Mouse (Mus musculus) liver, postnatal 0 days (tissue): ENCODE results near the gene Hoxa5. TPM values are rescaled to one million over a fixed set of nuclear protein-coding genes. Genes with fewer than 3 reads are reported as not detected.

Experiments
- ATAC-seq: fragments of 200-750 bp; cut with Nextera tagmentation; 2 replicates; pipeline ENCODE4 v1.8.0; 2017; ENCODE audit warnings: mild to moderate bottlenecking, moderate library complexity
- DNase-seq: peaks from one replicate; pipeline ENCODE4 v3.0.0-alpha.2; 2016
- H3K27ac ChIP-seq: fragments of 300-500 bp; sonication (generic); 2 replicates; pipeline ENCODE4 v1.5.1; 2014; ENCODE audit warnings: antibody characterized with exemption, moderate library complexity, mild to moderate bottlenecking, low read depth
- H3K27me3 ChIP-seq: fragments of 300-500 bp; sonication (generic); 2 replicates; pipeline ENCODE4 v1.6.1; 2014; ENCODE audit warnings: low read length, control low read depth, mixed read lengths; ENCODE audit not compliant: insufficient read depth
- H3K36me3 ChIP-seq: fragments of 300-500 bp; sonication (generic); replicated peaks from 2 replicates; pipeline ENCODE4 v1.6.1; 2014; ENCODE audit warnings: mild to moderate bottlenecking, control low read depth, low read length, moderate library complexity, mixed read lengths; ENCODE audit not compliant: insufficient read depth
- H3K4me1 ChIP-seq: fragments of 300-500 bp; sonication (generic); 2 replicates; pipeline ENCODE4 v1.6.1; 2014; ENCODE audit warnings: antibody characterized with exemption, mild to moderate bottlenecking, control low read depth; ENCODE audit not compliant: insufficient read depth
- H3K4me2 ChIP-seq: fragments of 300-500 bp; sonication (generic); 2 replicates; pipeline ENCODE4 v1.6.1; 2014; ENCODE audit warnings: low read depth, mild to moderate bottlenecking, low read length, moderate library complexity, mixed read lengths
- H3K4me3 ChIP-seq: fragments of 300-500 bp; sonication (generic); 2 replicates; pipeline ENCODE4 v1.5.1; 2014; ENCODE audit warnings: low read depth, low read length
- H3K9ac ChIP-seq: fragments of 300-500 bp; sonication (generic); replicated peaks from 2 replicates; pipeline ENCODE4 v1.6.1; 2014; ENCODE audit warnings: mild to moderate bottlenecking, moderate library complexity
- H3K9me3 ChIP-seq: fragments of 300-500 bp; sonication (generic); 2 replicates; pipeline ENCODE4 v1.6.1; 2016; ENCODE audit warnings: mild to moderate bottlenecking, control low read depth, low read length, mixed read lengths
- CTCF ChIP-seq: sonication (generic); IDR thresholded peaks from 2 replicates; pipeline ENCODE4 v1.5.1; 2016; ENCODE audit warnings: antibody characterized with exemption, low read depth
- EP300 ChIP-seq: IDR thresholded peaks from 2 replicates; pipeline ENCODE4 v1.6.1; 2016; ENCODE audit warnings: antibody characterized with exemption, low read depth, mild to moderate bottlenecking
- WGBS: fragments of 180-500 bp; shearing (Covaris S2); extraction: QIAGEN DNeasy Blood & Tissue Kit; methylation state at CpG from one replicate; pipeline ENCODE4 v1.1.7; 2014; ENCODE audit not compliant: insufficient replicate concordance; 5-methylcytosine and 5-hydroxymethylcytosine counted together
- polyA plus RNA-seq: library from polyadenylated mRNA; unstranded; fragments of >200 nt; fragmentation: Nextera tagmentation; extraction: Ambion mirVana; gene quantifications from 2 replicates; pipeline ENCODE4 v1.2.1, GENCODE M21; 2015

The Hoxa5 gene
- polyA plus RNA-seq, 1 experiment from 2014 or later, result 0.58 TPM

GRCm38 (mm10) chr6:52162611-52163365 is 41.6 kb downstream of the Hoxa5 start:
- peak overlapping the region; percentile 32 for H3K4me3 ChIP-seq
- no peak for ATAC-seq
- H3K4me1 ChIP-seq, result peaks cover 9% of the 10 kb centered on the region
- H3K27me3 ChIP-seq, result peaks cover 98% of the 10 kb centered on the region
- DNase-seq, result no peak
- H3K36me3 ChIP-seq, result no peaks in the 10 kb centered on the region
- H3K4me2 ChIP-seq, result peak overlapping the region; percentile 41
- 23% methylated on average over 14 of the region's 14 CpGs for WGBS
- H3K27ac ChIP-seq, result 0 out of 2 replicates have a peak overlapping the region, but pooled peaks have one; percentile 13
- peak overlapping the region; percentile 32; the same call in 1 of the 2 replicates for H3K9ac ChIP-seq
- TF ChIP-seq EP300, result no peak
- no peak for TF ChIP-seq CTCF
- no peaks in the 10 kb centered on the region for H3K9me3 ChIP-seq

DNA sequence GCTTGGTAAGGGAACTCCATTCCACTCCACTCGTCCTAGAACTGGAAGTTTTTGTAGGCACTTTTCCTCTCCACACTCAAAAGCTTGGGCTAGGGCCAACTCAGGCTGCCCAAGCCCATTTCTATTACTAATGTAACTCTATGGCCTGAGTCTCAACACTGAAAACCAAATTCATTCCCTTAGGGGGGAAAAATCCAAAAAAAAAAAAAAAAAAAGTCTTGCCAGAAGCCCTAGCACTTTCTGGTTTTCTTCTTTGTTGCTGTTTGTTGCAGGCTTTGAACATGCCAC is 42.4 kb downstream of the Hoxa5 start:
- ATAC-seq, result no peak
- H3K36me3 ChIP-seq, result no peaks in the 10 kb centered on the region
- TF ChIP-seq CTCF (no peak), EP300 (no peak)
- no peak for DNase-seq
- H3K9ac ChIP-seq, result no peak overlapping the region
- no peak overlapping the region for H3K4me2 ChIP-seq
- H3K4me3 ChIP-seq, result no peak overlapping the region
- H3K9me3 ChIP-seq, result no peaks in the 10 kb centered on the region
- peaks cover 9% of the 10 kb centered on the region for H3K4me1 ChIP-seq
- H3K27ac ChIP-seq, result no peak overlapping the region
- 44% methylated on average over 1 of the region's 1 CpGs for WGBS
- peaks cover 98% of the 10 kb centered on the region for H3K27me3 ChIP-seq

GRCm38 (mm10) chr6:52161336-52162092 is 42.9 kb downstream of the Hoxa5 start:
- DNase-seq, result no peak
- no peak for ATAC-seq
- H3K4me3 ChIP-seq, result no peak overlapping the region
- peaks cover 98% of the 10 kb centered on the region for H3K27me3 ChIP-seq
- TF ChIP-seq CTCF (no peak), EP300 (no peak)
- WGBS, result 34% methylated on average over 8 of the region's 8 CpGs
- peak overlapping the region; percentile 54 for H3K4me2 ChIP-seq
- 0 out of 2 replicates have a peak overlapping the region, but pooled peaks have one; percentile 44 for H3K27ac ChIP-seq
- peaks cover 9% of the 10 kb centered on the region for H3K4me1 ChIP-seq
- H3K9ac ChIP-seq, result no peak overlapping the region
- no peaks in the 10 kb centered on the region for H3K9me3 ChIP-seq
- H3K36me3 ChIP-seq, result no peaks in the 10 kb centered on the region

DNA sequence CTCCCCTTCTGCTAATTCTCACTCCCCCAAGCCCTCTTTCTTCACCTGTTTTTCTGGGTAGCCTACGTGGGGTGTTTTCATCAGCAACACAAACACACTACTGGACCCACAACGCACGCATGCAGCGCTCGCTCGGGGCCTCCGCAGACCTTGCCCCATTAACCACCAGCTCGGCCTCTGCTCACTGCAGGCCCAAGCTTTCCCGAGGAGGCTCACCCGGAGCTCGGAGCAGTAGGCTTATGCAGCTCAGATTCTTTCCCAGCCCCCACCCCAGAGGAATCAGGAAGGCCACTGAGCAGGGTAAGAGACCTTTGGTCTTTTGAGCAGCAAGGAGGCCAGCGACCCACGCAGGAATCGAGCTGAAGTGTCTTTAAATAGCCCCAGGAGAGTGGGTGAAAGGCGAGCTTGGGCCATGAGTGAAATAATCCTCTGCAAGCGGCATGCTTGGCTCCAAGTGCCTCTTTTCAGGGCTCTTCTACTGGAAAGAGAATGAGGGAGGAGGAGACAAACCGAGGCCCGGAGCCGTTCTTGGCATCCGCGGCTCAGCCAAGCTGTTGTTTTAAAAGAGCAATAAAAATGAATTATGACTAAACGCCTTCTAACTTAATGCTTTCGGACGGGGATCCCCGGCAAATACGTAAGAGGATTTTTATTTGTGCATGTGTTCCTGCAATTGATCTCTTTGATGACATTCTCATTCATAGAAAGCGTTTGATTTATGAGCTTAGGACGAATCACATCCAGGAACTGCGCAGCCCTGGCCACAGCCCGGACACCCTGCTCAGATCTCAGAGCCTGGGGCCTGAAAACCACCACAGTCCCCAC is 43.7 kb downstream of the Hoxa5 start:
- H3K9ac ChIP-seq, result no peak overlapping the region
- no peak for ATAC-seq
- no peak overlapping the region; the same call in 1 of the 2 replicates for H3K4me3 ChIP-seq
- H3K27ac ChIP-seq, result peak overlapping the region; percentile 44; the same call in 1 of the 2 replicates
- peaks cover 9% of the 10 kb centered on the region for H3K4me1 ChIP-seq
- TF ChIP-seq CTCF (no peak), EP300 (no peak)
- H3K9me3 ChIP-seq, result no peaks in the 10 kb centered on the region
- H3K4me2 ChIP-seq, result peak overlapping the region; percentile 54
- peaks cover 98% of the 10 kb centered on the region for H3K27me3 ChIP-seq
- no peak for DNase-seq
- 15% methylated on average over 30 of the region's 30 CpGs for WGBS
- H3K36me3 ChIP-seq, result no peaks in the 10 kb centered on the region

GRCm38 (mm10) chr6:52159979-52160378 is 44.4 kb downstream of the Hoxa5 start:
- Histone ChIP-seq H3K9ac (no peak overlapping the region), H3K36me3 (no peaks in the 10 kb centered on the region), H3K4me3 (no peak overlapping the region; the same call in 1 of the 2 replicates), H3K27me3 (peaks cover 96% of the 10 kb centered on the region), H3K27ac (no peak overlapping the region; the same call in 1 of the 2 replicates), H3K4me1 (peaks cover 9% of the 10 kb centered on the region), H3K4me2 (peak overlapping the region; percentile 93; the same call in 1 of the 2 replicates), H3K9me3 (no peaks in the 10 kb centered on the region)
- 14% methylated on average over 8 of the region's 9 CpGs for WGBS
- no peak for ATAC-seq
- DNase-seq, result no peak
- no peak for TF ChIP-seq EP300
- TF ChIP-seq CTCF, result no peak
